Mouse (Mus musculus) hematopoietic stem cell, adult 5-6 weeks (primary cell): ENCODE data around the gene Hipk2. TPM values are rescaled to one million over a fixed set of nuclear protein-coding genes. Genes with fewer than 3 reads are reported as not detected.

ENCODE experiments used
- ATAC-seq, 2 experiments: fragments of 125-278 bp in 1 of 2; replicated peaks in 1 of 2; 2 replicates each; pipeline ENCODE4 v1.8.0; 2016 to 2017; ENCODE audit warnings: inconsistent platforms in 2 of 2, mild to moderate bottlenecking in 2 of 2, moderate number of reproducible peaks in 2 of 2, low read depth in 1 of 2, moderate TSS enrichment in 1 of 2; ENCODE audit not compliant: low FRiP score in 2 of 2, poor library complexity in 2 of 2, severe bottlenecking in 2 of 2, insufficient read depth in 1 of 2, low TSS enrichment in 1 of 2
- total RNA-seq: library from RNA; stranded (forward); fragments of 172-1452, 232-1000 nt; gene quantifications from 2 replicates; pipeline ENCODE4 v1.2.3, GENCODE M21; 2017

Hipk2 gene
- 11.8 and 14.1 TPM in 2 replicates for total RNA-seq

- peak; percentile 68 to 79 for ATAC-seq
Observed at GRCm38 (mm10) chr6:38876071-38876911, at the start of gene Hipk2. Hipk2 (minus strand) TSS chr6:38876165.

GRCm38 (mm10) chr6:38925719-38926118 is 49.8 kb upstream of the Hipk2 start:
- no peak for ATAC-seq

GRCm38 (mm10) chr6:38923870-38924817 is 48.2 kb upstream of the Hipk2 start:
- peak; percentile 7 to 33; a peak in 2 of 4 replicates for ATAC-seq

- ATAC-seq, result no peak
Observed at GRCm38 (mm10) chr6:38923450-38923849, 47.5 kb upstream of the Hipk2 start.

GRCm38 (mm10) chr6:38922517-38922916 is 46.6 kb upstream of the Hipk2 start:
- no peak for ATAC-seq

- no peak for ATAC-seq
Observed at GRCm38 (mm10) chr6:38921810-38922116, 45.8 kb upstream of the Hipk2 start.

GRCm38 (mm10) chr6:38921095-38921809 is 45.3 kb upstream of the Hipk2 start:
- no peak for ATAC-seq

GRCm38 (mm10) chr6:38920141-38920540 is 44.2 kb upstream of the Hipk2 start:
- ATAC-seq, result no peak

- ATAC-seq, result peak; percentile 57 to 61
Observed at GRCm38 (mm10) chr6:38919135-38919740, 43.3 kb upstream of the Hipk2 start.

GRCm38 (mm10) chr6:38918728-38919127 is 42.8 kb upstream of the Hipk2 start:
- peak; percentile 46 to 67 for ATAC-seq

GRCm38 (mm10) chr6:38917415-38917814 is 41.5 kb upstream of the Hipk2 start:
- no peak for ATAC-seq

- ATAC-seq, result no peak
Observed at GRCm38 (mm10) chr6:38916571-38916970, 40.6 kb upstream of the Hipk2 start.

- ATAC-seq, result no peak
Observed at GRCm38 (mm10) chr6:38915776-38916175, 39.8 kb upstream of the Hipk2 start.

GRCm38 (mm10) chr6:38914181-38914580 is 38.2 kb upstream of the Hipk2 start:
- ATAC-seq, result no peak

- no peak for ATAC-seq
Observed at GRCm38 (mm10) chr6:38913386-38914042, 37.5 kb upstream of the Hipk2 start.

GRCm38 (mm10) chr6:38912845-38913244 is 36.9 kb upstream of the Hipk2 start:
- no peak for ATAC-seq

- ATAC-seq, result no peak
Observed at GRCm38 (mm10) chr6:38912121-38912660, 36.2 kb upstream of the Hipk2 start.
